Comparison of ENCODE assay signal across 14 mouse cellular contexts in the genomic region with DNA sequence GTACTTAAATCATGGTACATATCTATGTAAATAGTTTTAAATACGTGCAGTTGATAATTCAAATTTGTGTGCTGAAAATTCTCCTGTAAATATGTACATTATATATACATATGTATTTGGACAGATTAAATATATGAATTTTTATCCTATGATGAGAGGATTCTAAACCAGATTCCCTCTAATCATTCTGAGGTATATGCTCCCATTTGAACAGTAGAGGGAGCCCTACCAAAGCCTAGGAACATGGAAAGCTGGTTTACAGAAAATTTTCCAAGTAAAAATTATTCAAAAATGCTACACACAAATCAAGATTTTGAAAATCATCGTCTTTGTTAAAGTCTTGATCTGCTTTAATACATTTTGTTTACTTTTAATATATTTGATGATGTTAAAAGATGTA.
DNase-seq lines count a peak whose midpoint lies in the region; ATAC-seq and TF ChIP-seq lines count a peak whose summit lies in the region.
"Had no signal": no experiment of that assay in that cellular context is flagged by ENCODE, and none has a peak within 500 bp of the region (broad histone marks: within the 10 kb centered on the region; RNA-seq: fewer than 3 reads in every experiment).

No protein-coding gene starts in this region.

- DNase-seq in frontal cortex, postnatal 25 days (ENCODE audit: low spot score in 2 of 2), result no peak
- no peak for DNase-seq in lung, adult 2 months
- no peak for DNase-seq in lung, postnatal 4 days
- peak; percentile 7 for DNase-seq in ZHBTc4 (ENCODE audit: low read depth, low spot score)
- DNase-seq in mesoderm, embryonic 11.5 days (ENCODE audit: low read depth, low spot score), result peak; percentile 10
- no peak for DNase-seq in right cerebral cortex, postnatal 36 days (ENCODE audit: low spot score in 2 of 2)
- DNase-seq in adrenal gland, postnatal 25 days, result no peak
- DNase-seq: adrenal gland, postnatal 36 days; gastrocnemius, postnatal 14 days; right cerebral cortex, postnatal 25 days had no signal

- 0 out of 2 replicates have a peak, but pooled peaks have one; percentile 3 for TF ChIP-seq CTCF in lung, adult 2 months (IDR thresholded peaks at IDR 0.05; ENCODE audit: insufficient read depth, low read length)

- ATAC-seq in frontal cortex, adult (ENCODE audit: low TSS enrichment), result 0 out of 2 replicates have a peak, but pooled peaks have one; percentile 55

- TF ChIP-seq POLR2A in lung, adult 2 months (IDR thresholded peaks at IDR 0.05; ENCODE audit: borderline replicate concordance, extremely low read depth, low read depth, low read length), result no peak

- WGBS in lung, adult 2 months, result 13% methylated on average over 2 of the region's 2 CpGs

- H3K4me1 ChIP-seq in lung, adult 2 months (ENCODE audit: control insufficient read depth, insufficient read depth, low read length), result no peaks in the 10 kb centered on the region
- H3K4me1 ChIP-seq: embryonic facial prominence, embryonic 12.5 days; hindbrain, embryonic 13.5 days; liver, embryonic 15.5 days had no signal

- H3K4me3 ChIP-seq in lung, adult 2 months (replicated peaks; ENCODE audit: extremely low read depth, low read depth, low read length), result no peak overlapping the region
- H3K4me3 ChIP-seq: embryonic facial prominence, embryonic 12.5 days; hindbrain, embryonic 13.5 days; liver, embryonic 15.5 days had no signal

Comparison
In these comparisons a context has a peak if more than half of its experiments do, and no peak if none do; other contexts are left out.
1. DNase-seq: peak in ZHBTc4 (single experiment) and mesoderm, embryonic 11.5 days (single experiment); none in frontal cortex, postnatal 25 days (0 of 2), lung, adult 2 months (single experiment), lung, postnatal 4 days (0 of 2), right cerebral cortex, postnatal 36 days (0 of 2) and adrenal gland, postnatal 25 days (single experiment).